9 mouse cellular contexts compared by ENCODE assay signal in the genomic region with DNA sequence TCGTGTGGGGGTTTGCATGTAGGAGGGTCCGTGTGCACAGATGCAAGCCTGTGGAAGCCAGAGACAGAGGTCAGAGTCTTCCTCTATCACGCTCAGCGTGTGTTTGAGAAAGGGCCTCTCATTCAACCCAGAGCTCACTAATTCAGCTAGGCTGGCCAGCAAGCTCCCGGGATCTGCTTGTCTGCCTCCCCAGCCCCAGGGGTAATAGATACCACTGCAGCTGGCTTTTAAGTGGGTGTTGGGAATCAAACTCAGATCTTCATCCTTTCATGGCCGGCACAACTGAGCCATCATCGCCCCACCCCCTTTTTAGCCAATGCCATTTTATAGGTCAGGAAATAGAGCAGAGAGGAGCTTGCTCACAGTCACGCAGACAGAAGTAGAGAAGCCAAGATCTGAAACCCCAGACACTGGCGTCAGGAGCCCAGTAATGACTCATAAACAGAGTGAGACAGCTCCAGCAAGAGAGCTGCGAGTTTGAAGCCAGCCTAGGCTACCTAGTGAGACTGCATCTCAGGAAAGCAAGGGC.
DNase-seq lines count a peak whose midpoint lies in the region; ATAC-seq and TF ChIP-seq lines count a peak whose summit lies in the region.
"Had no signal": no experiment of that assay in that cellular context is flagged by ENCODE, and none has a peak within 500 bp of the region (broad histone marks: within the 10 kb centered on the region; RNA-seq: fewer than 3 reads in every experiment).

No protein-coding gene starts in this region.

- no peaks in the 10 kb centered on the region for H3K9me3 ChIP-seq in lung, embryonic 14.5 days (ENCODE audit: low read depth, low read length)
- H3K9me3 ChIP-seq in heart, embryonic 10.5 days: no peaks in the 10 kb centered on the region
- no peaks in the 10 kb centered on the region for H3K9me3 ChIP-seq in stomach, embryonic 16.5 days (replicated peaks; ENCODE audit: control insufficient read depth, low read length)

- 0 out of 2 replicates have a peak overlapping the region, but pooled peaks have one; percentile 2 for H3K4me2 ChIP-seq in lung, embryonic 14.5 days
- H3K4me2 ChIP-seq in stomach, embryonic 16.5 days (ENCODE audit: low read depth, low read length): no peak overlapping the region

- H3K9ac ChIP-seq in lung, embryonic 14.5 days: no peak overlapping the region
- H3K9ac ChIP-seq in stomach, embryonic 16.5 days (ENCODE audit: low read length): peak overlapping the region; percentile 64

- H3K27me3 ChIP-seq in lung, embryonic 14.5 days (ENCODE audit: insufficient read depth, low read length): no peaks in the 10 kb centered on the region
- no peaks in the 10 kb centered on the region for H3K27me3 ChIP-seq in heart, embryonic 10.5 days (ENCODE audit: insufficient read depth, poor library complexity, severe bottlenecking)
- no peaks in the 10 kb centered on the region for H3K27me3 ChIP-seq in stomach, embryonic 16.5 days (ENCODE audit: control insufficient read depth, insufficient read depth, low read length)

- WGBS in lung, embryonic 14.5 days: 24% methylated on average over 10 of the region's 10 CpGs
- 25% methylated on average over 10 of the region's 10 CpGs for WGBS in heart, embryonic 10.5 days
- WGBS in stomach, embryonic 16.5 days: 33% methylated on average over 10 of the region's 10 CpGs

- no peak overlapping the region for H3K4me3 ChIP-seq in lung, embryonic 14.5 days (ENCODE audit: low read depth, low read length)
- H3K4me3 ChIP-seq in heart, embryonic 10.5 days: no peak overlapping the region
- no peak overlapping the region for H3K4me3 ChIP-seq in stomach, embryonic 16.5 days (replicated peaks; ENCODE audit: low read length)
- H3K4me3 ChIP-seq: megakaryocyte, embryonic 14.5 days had no signal

- H3K36me3 ChIP-seq in lung, embryonic 14.5 days (ENCODE audit: insufficient read depth): no peaks in the 10 kb centered on the region
- H3K36me3 ChIP-seq in heart, embryonic 10.5 days: no peaks in the 10 kb centered on the region
- H3K36me3 ChIP-seq in stomach, embryonic 16.5 days (ENCODE audit: control insufficient read depth, insufficient read depth, low read length): no peaks in the 10 kb centered on the region

- TF ChIP-seq CTCF in lung, embryonic 14.5 days (IDR thresholded peaks at IDR 0.05; ENCODE audit: low read depth): no peak

- H3K27ac ChIP-seq in lung, embryonic 14.5 days (ENCODE audit: low read depth): peak overlapping the region; percentile 100
- H3K27ac ChIP-seq in heart, embryonic 10.5 days: peak overlapping the region; percentile 94
- peak overlapping the region; percentile 100 for H3K27ac ChIP-seq in stomach, embryonic 16.5 days (ENCODE audit: low read length)

- no peak for ATAC-seq in lung, embryonic 14.5 days (ENCODE audit: insufficient read depth)
- no peak for ATAC-seq in stomach, embryonic 16.5 days (ENCODE audit: insufficient read depth, low FRiP score)
- ATAC-seq in erythroblast, adult 5-6 weeks (replicated peaks; ENCODE audit: low FRiP score, poor library complexity, severe bottlenecking): no peak

- H3K4me1 ChIP-seq in lung, embryonic 14.5 days (ENCODE audit: insufficient read depth): peaks cover 64% of the 10 kb centered on the region
- peaks cover 85% of the 10 kb centered on the region for H3K4me1 ChIP-seq in heart, embryonic 10.5 days
- H3K4me1 ChIP-seq in stomach, embryonic 16.5 days (ENCODE audit: control insufficient read depth, insufficient read depth, low read length): peaks cover 64% of the 10 kb centered on the region

- no peak for DNase-seq in lung, embryonic 14.5 days
- no peak for DNase-seq in lung, adult 18-20 months
- peak; percentile 43 for DNase-seq in cerebellum, adult 9-11 months
- no peak for DNase-seq in heart, embryonic 10.5 days (ENCODE audit: low spot score)
- DNase-seq in kidney, postnatal 36 days: peak; percentile 33 to 39
- no peak for DNase-seq in left cerebral cortex, postnatal 36 days (ENCODE audit: low spot score in 2 of 2)

- intact Hi-C loops in left cerebral cortex, postnatal 36 days (cut with DNase I): loop anchor here (5.0 kb wide), 2 partner anchors 49 to 69 kb away; no protein-coding TSS in a partner anchor

Comparison
In these comparisons a context has a peak if more than half of its experiments do, and no peak if none do; other contexts are left out.
1. DNase-seq: peak in cerebellum, adult 9-11 months (single experiment) and kidney, postnatal 36 days (2 of 2); none in lung, embryonic 14.5 days (single experiment), lung, adult 18-20 months (0 of 2), heart, embryonic 10.5 days (single experiment) and left cerebral cortex, postnatal 36 days (0 of 2).
2. Peak in every context shown above with its lines, with median percentiles within 50 percentile points of each other: H3K27ac ChIP-seq.